ENCODE assay signal across 8 mouse cellular contexts in the genomic region with DNA sequence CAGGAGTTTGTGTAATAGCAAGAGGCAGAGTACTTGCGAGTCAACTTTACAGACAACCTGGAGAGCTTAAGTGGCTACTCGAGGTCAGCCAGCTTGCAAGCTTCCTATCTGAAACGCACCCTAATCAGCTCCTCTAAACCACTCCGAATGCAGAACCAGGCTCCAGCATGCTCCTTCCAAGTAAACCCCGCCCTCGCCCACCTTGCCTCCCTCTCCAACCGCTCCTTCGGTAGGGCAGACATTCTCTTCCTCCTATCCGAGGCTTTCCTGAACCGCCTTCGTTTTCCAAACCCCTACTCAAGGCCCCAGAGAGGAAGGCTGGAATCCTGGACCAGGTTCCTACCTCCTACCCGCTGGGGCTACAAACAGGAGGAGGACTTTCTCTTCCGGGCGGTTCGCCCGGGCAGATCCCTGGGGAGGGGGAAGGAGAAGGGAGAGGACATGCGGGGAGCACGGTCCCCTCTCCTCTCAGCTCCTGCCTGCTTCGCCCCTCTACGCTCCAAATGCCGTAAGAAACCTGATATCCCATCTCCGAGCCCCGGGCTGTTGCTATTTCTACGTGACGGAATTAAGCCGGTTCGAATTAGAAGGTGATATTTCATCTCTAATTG. TPM values are rescaled to one million over a fixed set of nuclear protein-coding genes. Genes with fewer than 3 reads are reported as not detected.
DNase-seq lines count a peak whose midpoint lies in the region; ATAC-seq and TF ChIP-seq lines count a peak whose summit lies in the region.

No protein-coding gene starts in this region.

- H3K27me3 ChIP-seq in spleen, adult 2 months (ENCODE audit: control insufficient read depth, insufficient read depth, low read length), result peaks cover 5% of the 10 kb centered on the region; the same call in 1 of the 2 replicates
- no peaks in the 10 kb centered on the region; the same call in 1 of the 2 replicates for H3K27me3 ChIP-seq in intestine, embryonic 16.5 days (replicated peaks; ENCODE audit: control insufficient read depth, insufficient read depth, low read length)
- peaks cover 14% of the 10 kb centered on the region for H3K27me3 ChIP-seq in limb, embryonic 12.5 days
- H3K27me3 ChIP-seq in midbrain, embryonic 12.5 days, result peaks cover 14% of the 10 kb centered on the region
- no peaks in the 10 kb centered on the region for H3K27me3 ChIP-seq in stomach, embryonic 14.5 days (ENCODE audit: control insufficient read depth, insufficient read depth, low read length)

- WGBS in spleen, adult 2 months, result 5% methylated on average over 27 of the region's 27 CpGs
- 1% methylated on average over 27 of the region's 27 CpGs for WGBS in intestine, embryonic 16.5 days
- under 1% methylated on average over 27 of the region's 27 CpGs for WGBS in limb, embryonic 12.5 days
- under 1% methylated on average over 27 of the region's 27 CpGs for WGBS in midbrain, embryonic 12.5 days
- WGBS in stomach, embryonic 14.5 days, result under 1% methylated on average over 27 of the region's 27 CpGs

- H3K4me1 ChIP-seq in spleen, adult 2 months (ENCODE audit: control insufficient read depth, insufficient read depth, insufficient read length), result no peaks in the 10 kb centered on the region
- H3K4me1 ChIP-seq in intestine, embryonic 16.5 days (ENCODE audit: control insufficient read depth, insufficient read depth, low read length), result peaks cover 5% of the 10 kb centered on the region; the same call in 1 of the 2 replicates
- H3K4me1 ChIP-seq in limb, embryonic 12.5 days (replicated peaks), result peaks cover 3% of the 10 kb centered on the region
- peaks cover 3% of the 10 kb centered on the region; the same call in 1 of the 2 replicates for H3K4me1 ChIP-seq in midbrain, embryonic 12.5 days
- H3K4me1 ChIP-seq in stomach, embryonic 14.5 days (ENCODE audit: control insufficient read depth, insufficient read depth, low read length), result peaks cover 4% of the 10 kb centered on the region; the same call in 1 of the 2 replicates

- no peak for TF ChIP-seq CTCF in spleen, adult 2 months (IDR thresholded peaks at IDR 0.05; ENCODE audit: extremely low read depth, insufficient read depth, insufficient read length, insufficient replicate concordance)

- no peak for TF ChIP-seq POLR2A in spleen, adult 2 months (IDR thresholded peaks at IDR 0.05; ENCODE audit: low read depth, low read length)

- no peak for DNase-seq in spleen, adult 2 months (ENCODE audit: low read depth in 1 of 2, low spot score in 2 of 2)
- DNase-seq in spleen, postnatal 10 days (ENCODE audit: low spot score in 2 of 2), result no peak
- DNase-seq in embryo, embryonic 10 days (ENCODE audit: low spot score), result peak; percentile 74
- DNase-seq in heart, adult 11 months, result peak; percentile 97

- H3K4me3 ChIP-seq in spleen, adult 2 months (ENCODE audit: extremely low read depth, insufficient read depth, insufficient read length), result peak overlapping the region; percentile 57; the same call in 1 of the 2 replicates
- peak overlapping the region; percentile 70 for H3K4me3 ChIP-seq in intestine, embryonic 16.5 days (ENCODE audit: low read length)
- peak overlapping the region; percentile 76 for H3K4me3 ChIP-seq in limb, embryonic 12.5 days (replicated peaks)
- peak overlapping the region; percentile 72 for H3K4me3 ChIP-seq in midbrain, embryonic 12.5 days
- H3K4me3 ChIP-seq in stomach, embryonic 14.5 days (ENCODE audit: low read depth, low read length), result peak overlapping the region; percentile 78

- ATAC-seq in intestine, embryonic 16.5 days, result peak; percentile 46
- ATAC-seq in limb, embryonic 12.5 days (ENCODE audit: insufficient number of reproducible peaks, insufficient read depth, low FRiP score, low TSS enrichment, low read depth), result peak; percentile 45
- peak; percentile 51 for ATAC-seq in midbrain, embryonic 12.5 days (ENCODE audit: low FRiP score, low read depth)
- ATAC-seq in stomach, embryonic 14.5 days (ENCODE audit: insufficient number of reproducible peaks, insufficient read depth, low FRiP score, low read depth), result peak; percentile 64

- H3K9me3 ChIP-seq in intestine, embryonic 16.5 days (ENCODE audit: control insufficient read depth, low read length), result no peaks in the 10 kb centered on the region
- H3K9me3 ChIP-seq in limb, embryonic 12.5 days, result no peaks in the 10 kb centered on the region
- H3K9me3 ChIP-seq in midbrain, embryonic 12.5 days, result no peaks in the 10 kb centered on the region
- H3K9me3 ChIP-seq in stomach, embryonic 14.5 days (ENCODE audit: control insufficient read depth, low read depth, low read length), result no peaks in the 10 kb centered on the region

- H3K4me2 ChIP-seq in intestine, embryonic 16.5 days (ENCODE audit: low read depth, low read length), result peak overlapping the region; percentile 87
- peak overlapping the region; percentile 80 for H3K4me2 ChIP-seq in limb, embryonic 12.5 days
- peak overlapping the region; percentile 67 for H3K4me2 ChIP-seq in midbrain, embryonic 12.5 days (replicated peaks)
- H3K4me2 ChIP-seq in stomach, embryonic 14.5 days (replicated peaks; ENCODE audit: low read depth, low read length), result peak overlapping the region; percentile 77

- H3K27ac ChIP-seq in spleen, adult 2 months (ENCODE audit: insufficient read depth, low read length), result no peak overlapping the region; the same call in 1 of the 2 replicates
- H3K27ac ChIP-seq in intestine, embryonic 16.5 days (ENCODE audit: low read length), result peak overlapping the region; percentile 84
- H3K27ac ChIP-seq in limb, embryonic 12.5 days, result peak overlapping the region; percentile 88
- H3K27ac ChIP-seq in midbrain, embryonic 12.5 days (replicated peaks), result peak overlapping the region; percentile 73
- H3K27ac ChIP-seq in stomach, embryonic 14.5 days (ENCODE audit: low read length), result peak overlapping the region; percentile 91

- no peaks in the 10 kb centered on the region for H3K36me3 ChIP-seq in spleen, adult 2 months (ENCODE audit: control insufficient read depth, insufficient read depth, low read length)
- no peaks in the 10 kb centered on the region for H3K36me3 ChIP-seq in intestine, embryonic 16.5 days (ENCODE audit: control insufficient read depth, insufficient read depth, low read length)
- H3K36me3 ChIP-seq in limb, embryonic 12.5 days, result no peaks in the 10 kb centered on the region
- no peaks in the 10 kb centered on the region for H3K36me3 ChIP-seq in midbrain, embryonic 12.5 days
- H3K36me3 ChIP-seq in stomach, embryonic 14.5 days (ENCODE audit: control insufficient read depth, insufficient read depth, low read length), result no peaks in the 10 kb centered on the region

- peak overlapping the region; percentile 82 for H3K9ac ChIP-seq in intestine, embryonic 16.5 days (ENCODE audit: low read depth, low read length)
- peak overlapping the region; percentile 83 for H3K9ac ChIP-seq in limb, embryonic 12.5 days (replicated peaks)
- H3K9ac ChIP-seq in midbrain, embryonic 12.5 days (replicated peaks), result peak overlapping the region; percentile 84
- peak overlapping the region; percentile 69 for H3K9ac ChIP-seq in stomach, embryonic 14.5 days (replicated peaks; ENCODE audit: low read depth, low read length)

RNA-seq across cellular contexts. Expression of a gene that starts 25.9 kb away (rescaled TPM):
- not detected in 2 replicates for polyA plus RNA-seq in spleen, adult 2 months (2012; rRNA removed)
- polyA plus RNA-seq in intestine, embryonic 16.5 days (2015; fragmentation: Nextera tagmentation; extraction: Ambion mirVana), result not detected in 2 replicates
- polyA plus RNA-seq in limb, embryonic 12.5 days (2016; fragmentation: Nextera tagmentation; extraction: Ambion mirVana), result not detected in 2 replicates
- polyA plus RNA-seq in midbrain, embryonic 12.5 days (2016; fragmentation: Nextera tagmentation; extraction: Ambion mirVana), result not detected in 2 replicates
- polyA plus RNA-seq in stomach, embryonic 14.5 days (2014; fragmentation: Nextera tagmentation; extraction: Ambion mirVana), result not detected in 2 replicates

RNA-seq across cellular contexts. Expression of a gene that starts 40.0 kb away (rescaled TPM):
- 0.74 and 0.86 TPM in 2 replicates for polyA plus RNA-seq in spleen, adult 2 months (2012; rRNA removed)
- polyA plus RNA-seq in intestine, embryonic 16.5 days (2015; fragmentation: Nextera tagmentation; extraction: Ambion mirVana), result 12.8 and 15.7 TPM in 2 replicates
- polyA plus RNA-seq in limb, embryonic 12.5 days (2016; fragmentation: Nextera tagmentation; extraction: Ambion mirVana), result 1.9 and 3.3 TPM in 2 replicates
- polyA plus RNA-seq in midbrain, embryonic 12.5 days (2016; fragmentation: Nextera tagmentation; extraction: Ambion mirVana), result 0.13 and 0.16 TPM in 2 replicates
- 1.3 and 1.8 TPM in 2 replicates for polyA plus RNA-seq in stomach, embryonic 14.5 days (2014; fragmentation: Nextera tagmentation; extraction: Ambion mirVana)

RNA-seq across cellular contexts. Expression of a gene that starts 45.4 kb away (rescaled TPM):
- polyA plus RNA-seq in spleen, adult 2 months (2012; rRNA removed), result 0.89 and 1.0 TPM in 2 replicates
- polyA plus RNA-seq in intestine, embryonic 16.5 days (2015; fragmentation: Nextera tagmentation; extraction: Ambion mirVana), result 11.0 and 15.6 TPM in 2 replicates
- 67.4 and 74.3 TPM in 2 replicates for polyA plus RNA-seq in limb, embryonic 12.5 days (2016; fragmentation: Nextera tagmentation; extraction: Ambion mirVana)
- polyA plus RNA-seq in midbrain, embryonic 12.5 days (2016; fragmentation: Nextera tagmentation; extraction: Ambion mirVana), result 43.3 and 44.1 TPM in 2 replicates
- 62.8 and 74.7 TPM in 2 replicates for polyA plus RNA-seq in stomach, embryonic 14.5 days (2014; fragmentation: Nextera tagmentation; extraction: Ambion mirVana)

RNA-seq across cellular contexts. Expression of a gene that starts 51.4 kb away (rescaled TPM):
- not detected in 2 replicates for polyA plus RNA-seq in spleen, adult 2 months (2012; rRNA removed)
- 0.34 TPM in 1 of 2 replicates, not detected in the other for polyA plus RNA-seq in intestine, embryonic 16.5 days (2015; fragmentation: Nextera tagmentation; extraction: Ambion mirVana)
- polyA plus RNA-seq in limb, embryonic 12.5 days (2016; fragmentation: Nextera tagmentation; extraction: Ambion mirVana), result 0.10 TPM in 1 of 2 replicates, not detected in the other
- 0.51 TPM in 1 of 2 replicates, not detected in the other for polyA plus RNA-seq in midbrain, embryonic 12.5 days (2016; fragmentation: Nextera tagmentation; extraction: Ambion mirVana)
- polyA plus RNA-seq in stomach, embryonic 14.5 days (2014; fragmentation: Nextera tagmentation; extraction: Ambion mirVana), result not detected in 2 replicates

Comparison
In these comparisons a context has a peak if more than half of its experiments do, and no peak if none do; other contexts are left out.
1. DNase-seq: peak in embryo, embryonic 10 days (single experiment) and heart, adult 11 months (single experiment); none in spleen, adult 2 months (0 of 2) and spleen, postnatal 10 days (0 of 2).
2. Peak in every context shown above with its lines, with median percentiles within 50 percentile points of each other: H3K4me3 ChIP-seq, ATAC-seq, H3K4me2 ChIP-seq and H3K9ac ChIP-seq.